Mouse (Mus musculus) thymus, postnatal 25 days (tissue): Measurements from ENCODE around the gene Pip5kl1.

Source experiments
- DNase-seq: peaks from one replicate; pipeline ENCODE4 v3.0.0; 2022

Pip5kl1 gene

GRCm38 (mm10) chr2:32549171-32549570 is 25.4 kb upstream of the Pip5kl1 start:
- DNase-seq, result no peak

GRCm38 (mm10) chr2:32549764-32550163 is 24.8 kb upstream of the Pip5kl1 start:
- DNase-seq, result no peak

- no peak for DNase-seq
These were observed 23.4 kb upstream of the Pip5kl1 start for GRCm38 (mm10) chr2:32551236-32551635.

GRCm38 (mm10) chr2:32553592-32554148 is 20.9 kb upstream of the Pip5kl1 start:
- peak; percentile 34 for DNase-seq

GRCm38 (mm10) chr2:32555484-32555883 is 19.1 kb upstream of the Pip5kl1 start:
- DNase-seq, result no peak

- DNase-seq, result peak; percentile 52
These were observed 18.6 kb upstream of the Pip5kl1 start for GRCm38 (mm10) chr2:32556019-32556418.

GRCm38 (mm10) chr2:32559570-32559969 is 15.0 kb upstream of the Pip5kl1 start:
- no peak for DNase-seq

GRCm38 (mm10) chr2:32566536-32567063 is 8.0 kb upstream of the Pip5kl1 start:
- peak; percentile 77 for DNase-seq

- DNase-seq, result no peak
These were observed 6.4 kb upstream of the Pip5kl1 start for GRCm38 (mm10) chr2:32568149-32568548.

- no peak for DNase-seq
These were observed 5.7 kb upstream of the Pip5kl1 start for GRCm38 (mm10) chr2:32568941-32569340.

GRCm38 (mm10) chr2:32570698-32571494 is 3.7 kb upstream of the Pip5kl1 start, which contains the start of gene Dpm2:
Gene Dpm2 (plus strand): TSS chr2:32570858.
- peak; percentile 90 for DNase-seq

- no peak for DNase-seq
These were observed 2.4 kb upstream of the Pip5kl1 start for GRCm38 (mm10) chr2:32572196-32572595.

- peak; percentile 68 for DNase-seq
These were observed 446 bp downstream of the Pip5kl1 start for GRCm38 (mm10) chr2:32574901-32575585.

GRCm38 (mm10) chr2:32575586-32576160 is 1.1 kb downstream of the Pip5kl1 start, which contains the start of gene 9430097D07Rik:
Gene 9430097D07Rik (minus strand): TSS chr2:32575684.
- DNase-seq, result peak; percentile 68

GRCm38 (mm10) chr2:32576532-32576931 is 1.9 kb downstream of the Pip5kl1 start:
- no peak for DNase-seq

- DNase-seq, result no peak
These were observed 3.8 kb downstream of the Pip5kl1 start for GRCm38 (mm10) chr2:32578146-32579046.

GRCm38 (mm10) chr2:32581450-32582095 is 7.0 kb downstream of the Pip5kl1 start:
- DNase-seq, result peak; percentile 32

GRCm38 (mm10) chr2:32582830-32583799 is 8.5 kb downstream of the Pip5kl1 start:
- DNase-seq, result peak; percentile 83

GRCm38 (mm10) chr2:32585149-32585714 is 10.6 kb downstream of the Pip5kl1 start:
- no peak for DNase-seq

GRCm38 (mm10) chr2:32586871-32587351 is 12.3 kb downstream of the Pip5kl1 start, which contains the start of gene St6galnac4:
Gene St6galnac4 (plus strand): TSS chr2:32587095.
- DNase-seq, result peak; percentile 92
